Mouse (Mus musculus) lung, postnatal 25 days (tissue): ENCODE measurements around the gene Mre11a.

Experiments
- DNase-seq: peaks from one replicate; pipeline ENCODE4 v3.0.0; 2022; ENCODE audit warnings: low spot score

Gene Mre11a

GRCm38 (mm10) chr9:14784039-14785002 lies at the start of gene Mre11a, which contains the start of gene Ankrd49:
Gene Mre11a (plus strand): TSS chr9:14784654.
Gene Ankrd49 (minus strand): TSS chr9:14784856.
- peak; percentile 96 for DNase-seq

GRCm38 (mm10) chr9:14739498-14740150 lies 44.8 kb upstream of the Mre11a start:
- no peak for DNase-seq

GRCm38 (mm10) chr9:14740151-14740924 lies 44.1 kb upstream of the Mre11a start, which contains the start of gene Piwil4:
Gene Piwil4 (minus strand): TSS chr9:14740733.
- DNase-seq: no peak

GRCm38 (mm10) chr9:14750901-14751502 lies 33.5 kb upstream of the Mre11a start:
- DNase-seq: no peak

- no peak for DNase-seq
Measured at GRCm38 (mm10) chr9:14751503-14752000, 32.9 kb upstream of the Mre11a start.

- peak; percentile 75 for DNase-seq
Measured at GRCm38 (mm10) chr9:14752001-14752522, 32.4 kb upstream of the Mre11a start, which contains the start of gene Fut4. Gene Fut4 (minus strand): TSS chr9:14752393.

GRCm38 (mm10) chr9:14753947-14754346 lies 30.5 kb upstream of the Mre11a start:
- DNase-seq: no peak

GRCm38 (mm10) chr9:14754469-14754868 lies 30.0 kb upstream of the Mre11a start:
- no peak for DNase-seq

- no peak for DNase-seq
Measured at GRCm38 (mm10) chr9:14758590-14758989, 25.9 kb upstream of the Mre11a start.

GRCm38 (mm10) chr9:14759261-14759660 lies 25.2 kb upstream of the Mre11a start:
- no peak for DNase-seq

GRCm38 (mm10) chr9:14764765-14765164 lies 19.7 kb upstream of the Mre11a start:
- peak; percentile 24 for DNase-seq

GRCm38 (mm10) chr9:14769811-14770210 lies 14.6 kb upstream of the Mre11a start:
- no peak for DNase-seq

- DNase-seq: no peak
Measured at GRCm38 (mm10) chr9:14770803-14771471, 13.5 kb upstream of the Mre11a start, which contains the start of gene 1700012B09Rik. Gene 1700012B09Rik (minus strand): TSS chr9:14771030.

- DNase-seq: no peak
Measured at GRCm38 (mm10) chr9:14772074-14772473, 12.4 kb upstream of the Mre11a start.

GRCm38 (mm10) chr9:14773813-14774212 lies 10.6 kb upstream of the Mre11a start:
- no peak for DNase-seq

- DNase-seq: no peak
Measured at GRCm38 (mm10) chr9:14778341-14778740, 6.1 kb upstream of the Mre11a start.

GRCm38 (mm10) chr9:14787356-14787755 lies 2.9 kb downstream of the Mre11a start:
- DNase-seq: no peak

- no peak for DNase-seq
Measured at GRCm38 (mm10) chr9:14805714-14806113, 21.3 kb downstream of the Mre11a start.

- DNase-seq: no peak
Measured at GRCm38 (mm10) chr9:14806786-14807185, 22.3 kb downstream of the Mre11a start.

- no peak for DNase-seq
Measured at GRCm38 (mm10) chr9:14810111-14810510, 25.7 kb downstream of the Mre11a start.
